Mouse (Mus musculus): ENCODE measurements around the gene Dnajc2.

GRCm38 (mm10) chr5:21826370-21826769, 41.3 kb upstream of the Dnajc2 start:
- TF ChIP-seq CTCF (IDR thresholded peaks at IDR 0.05; ENCODE audit: borderline replicate concordance, insufficient read depth, low read length) (no peak), POLR2A (IDR thresholded peaks at IDR 0.05; ENCODE audit: low read depth, low read length) (no peak)
